Comparison of ENCODE assay signal across 10 mouse cellular contexts in genomic region chr8:72240403-72240763, GRCm38 (mm10). TPM values are rescaled to one million over a fixed set of nuclear protein-coding genes. Genes with fewer than 3 reads are reported as not detected.
DNase-seq lines count a peak whose midpoint lies in the region; ATAC-seq and TF ChIP-seq lines count a peak whose summit lies in the region.
"Had no signal": no experiment of that assay in that cellular context is flagged by ENCODE, and none has a peak within 500 bp of the region (broad histone marks: within the 10 kb centered on the region; RNA-seq: fewer than 3 reads in every experiment).

No protein-coding gene starts in this region.

- peak overlapping the region; percentile 86 for H3K9ac ChIP-seq in heart, embryonic 13.5 days
- H3K9ac ChIP-seq in ES-E14 (ENCODE audit: insufficient read depth, low read depth, low read length, poor library complexity, severe bottlenecking) = peak overlapping the region; percentile 64
- H3K9ac ChIP-seq in forebrain, postnatal 0 days = peak overlapping the region; percentile 63

- under 1% methylated on average over 24 of the region's 24 CpGs for WGBS in heart, embryonic 13.5 days
- under 1% methylated on average over 24 of the region's 24 CpGs for WGBS in forebrain, postnatal 0 days

- peaks cover 25% of the 10 kb centered on the region for H3K36me3 ChIP-seq in heart, embryonic 13.5 days
- no peaks in the 10 kb centered on the region for H3K36me3 ChIP-seq in ES-E14 (ENCODE audit: control insufficient read depth, insufficient read depth, low read length, poor library complexity, severe bottlenecking)
- no peaks in the 10 kb centered on the region for H3K36me3 ChIP-seq in forebrain, postnatal 0 days (ENCODE audit: insufficient read depth)
- peaks cover 29% of the 10 kb centered on the region for H3K36me3 ChIP-seq in megakaryocyte, embryonic 14.5 days (replicated peaks; ENCODE audit: low read length)

- H3K4me2 ChIP-seq in heart, embryonic 13.5 days = peak overlapping the region; percentile 85
- H3K4me2 ChIP-seq in forebrain, postnatal 0 days (ENCODE audit: low read depth) = peak overlapping the region; percentile 78

- no peak for TF ChIP-seq CTCF in forebrain, postnatal 0 days (IDR thresholded peaks at IDR 0.05; ENCODE audit: low read depth)

- DNase-seq in heart, postnatal 4 days = no peak
- DNase-seq in ES-E14 (ENCODE audit: low read depth, low spot score) = no peak
- no peak for DNase-seq in forebrain, postnatal 0 days
- DNase-seq in embryo, embryonic 10 days (ENCODE audit: low spot score) = no peak
- no peak for DNase-seq in adrenal gland, adult (ENCODE audit: inconsistent age in 2 of 2, low spot score in 1 of 2)
- DNase-seq in right cerebral cortex, postnatal 10 days (ENCODE audit: low spot score in 2 of 2) = no peak

- in situ Hi-C loops in ES-E14 (cut with MboI; ENCODE audit: low sequenced_read_pairs in 2 of 2, unreplicated experiment in 2 of 2) = no loop called here

- no peaks in the 10 kb centered on the region for H3K9me3 ChIP-seq in heart, embryonic 13.5 days
- H3K9me3 ChIP-seq in ES-E14 (ENCODE audit: control insufficient read depth, insufficient read depth, low read depth, low read length) = no peaks in the 10 kb centered on the region
- no peaks in the 10 kb centered on the region for H3K9me3 ChIP-seq in forebrain, postnatal 0 days (ENCODE audit: low read length)
- H3K9me3 ChIP-seq in megakaryocyte, embryonic 14.5 days = no peaks in the 10 kb centered on the region

- peak; percentile 9; the same call in 1 of the 2 replicates for ATAC-seq in heart, embryonic 13.5 days (ENCODE audit: extremely low read depth, insufficient number of reproducible peaks, low FRiP score, low TSS enrichment)
- no peak for ATAC-seq in forebrain, postnatal 0 days

- H3K27ac ChIP-seq in heart, embryonic 13.5 days (replicated peaks) = peak overlapping the region; percentile 87
- H3K27ac ChIP-seq in ES-E14 (ENCODE audit: insufficient read depth, low read depth, low read length, poor library complexity, severe bottlenecking) = peak overlapping the region; percentile 34; the same call in 1 of the 2 replicates
- peak overlapping the region; percentile 87 for H3K27ac ChIP-seq in forebrain, postnatal 0 days (ENCODE audit: low read depth, low read length)

- H3K4me3 ChIP-seq in heart, embryonic 13.5 days = peak overlapping the region; percentile 82
- H3K4me3 ChIP-seq in ES-E14 (ENCODE audit: insufficient read depth in 1 of 2, low read depth in 1 of 2, low read length in 2 of 2, poor library complexity in 1 of 2, severe bottlenecking in 1 of 2) = peak overlapping the region; percentile 75 to 80
- H3K4me3 ChIP-seq in forebrain, postnatal 0 days (ENCODE audit: low read depth, low read length) = peak overlapping the region; percentile 63
- peak overlapping the region; percentile 96 for H3K4me3 ChIP-seq in megakaryocyte, embryonic 14.5 days (replicated peaks)

- no peaks in the 10 kb centered on the region for H3K27me3 ChIP-seq in heart, embryonic 13.5 days (replicated peaks)
- H3K27me3 ChIP-seq in forebrain, postnatal 0 days (ENCODE audit: insufficient read depth, low read length) = no peaks in the 10 kb centered on the region
- no peaks in the 10 kb centered on the region for H3K27me3 ChIP-seq in megakaryocyte, embryonic 14.5 days (replicated peaks)

- H3K4me1 ChIP-seq in heart, embryonic 13.5 days = peaks cover 19% of the 10 kb centered on the region
- H3K4me1 ChIP-seq in ES-E14 (ENCODE audit: control insufficient read depth in 2 of 2, insufficient read depth in 2 of 2, low read length in 2 of 2, poor library complexity in 1 of 2) = no peaks in the 10 kb centered on the region
- peaks cover 11% of the 10 kb centered on the region; the same call in 1 of the 2 replicates for H3K4me1 ChIP-seq in forebrain, postnatal 0 days (ENCODE audit: insufficient read depth)
- H3K4me1 ChIP-seq in megakaryocyte, embryonic 14.5 days = peaks cover 54% of the 10 kb centered on the region

TF ChIP-seq in ES-E14, 5 proteins besides CTCF, POLR2A, EP300 and RAD21:
- no peak for TF ChIP-seq MAFK (IDR thresholded peaks at IDR 0.05; ENCODE audit: insufficient read depth, low read depth, low read length)

RNA-seq across cellular contexts. Expression of gene Ap1m1, which starts 0.6 kb away (rescaled TPM):
- polyA plus RNA-seq in heart, embryonic 13.5 days (2015; fragmentation: Nextera tagmentation; extraction: Ambion mirVana) = 107 and 116 TPM in 2 replicates
- total RNA-seq in heart, postnatal 4 days (2021) = 10 to 100 TPM; 66.5 to 71.7 TPM
- total RNA-seq in ES-E14 (2012; rRNA removed) = 15.9 and 21.2 TPM in 2 replicates
- total RNA-seq in forebrain, postnatal 0 days (2014; rRNA removed) = 74.8 and 76.2 TPM in 2 replicates
- polyA plus RNA-seq in forebrain, postnatal 0 days (2015; fragmentation: Nextera tagmentation; extraction: Ambion mirVana) = 225 and 243 TPM in 2 replicates
- 188 and 196 TPM in 2 replicates for polyA plus RNA-seq in megakaryocyte, embryonic 14.5 days (2012; ENCODE audit: insufficient read depth, low replicate concordance)

RNA-seq across cellular contexts. Expression of gene Fam32a, which starts 20.9 kb away (rescaled TPM):
- 41.6 and 43.9 TPM in 2 replicates for polyA plus RNA-seq in heart, embryonic 13.5 days (2015; fragmentation: Nextera tagmentation; extraction: Ambion mirVana)
- total RNA-seq in heart, postnatal 4 days (2021) = 10 to 100 TPM; 25.4 to 26.5 TPM
- 28.2 and 41.6 TPM in 2 replicates for total RNA-seq in ES-E14 (2012; rRNA removed)
- 132 and 147 TPM in 2 replicates for total RNA-seq in forebrain, postnatal 0 days (2014; rRNA removed)
- polyA plus RNA-seq in forebrain, postnatal 0 days (2015; fragmentation: Nextera tagmentation; extraction: Ambion mirVana) = 107 and 108 TPM in 2 replicates
- polyA plus RNA-seq in megakaryocyte, embryonic 14.5 days (2012; ENCODE audit: insufficient read depth, low replicate concordance) = 9.5 and 80.5 TPM in 2 replicates

RNA-seq across cellular contexts. Expression of gene Gm11034, which starts 26.9 kb away (rescaled TPM):
- not detected in 2 replicates for polyA plus RNA-seq in heart, embryonic 13.5 days (2015; fragmentation: Nextera tagmentation; extraction: Ambion mirVana)
- not detected for total RNA-seq in heart, postnatal 4 days (2021)
- not detected in 2 replicates for total RNA-seq in ES-E14 (2012; rRNA removed)
- not detected in 2 replicates for total RNA-seq in forebrain, postnatal 0 days (2014; rRNA removed)
- not detected in 2 replicates for polyA plus RNA-seq in forebrain, postnatal 0 days (2015; fragmentation: Nextera tagmentation; extraction: Ambion mirVana)
- not detected in 2 replicates for polyA plus RNA-seq in megakaryocyte, embryonic 14.5 days (2012; ENCODE audit: insufficient read depth, low replicate concordance)
- total RNA-seq: gastrocnemius, postnatal 10 days had no signal
- polyA plus RNA-seq: thymus, postnatal 0 days had no signal

RNA-seq across cellular contexts. Expression of gene Cib3, which starts 27.7 kb away (rescaled TPM):
- not detected in 2 replicates for polyA plus RNA-seq in heart, embryonic 13.5 days (2015; fragmentation: Nextera tagmentation; extraction: Ambion mirVana)
- total RNA-seq in heart, postnatal 4 days (2021) = not detected
- total RNA-seq in ES-E14 (2012; rRNA removed) = 0.31 and 0.37 TPM in 2 replicates
- 0.10 TPM in 1 of 2 replicates, not detected in the other for total RNA-seq in forebrain, postnatal 0 days (2014; rRNA removed)
- polyA plus RNA-seq in forebrain, postnatal 0 days (2015; fragmentation: Nextera tagmentation; extraction: Ambion mirVana) = not detected in 2 replicates
- polyA plus RNA-seq in megakaryocyte, embryonic 14.5 days (2012; ENCODE audit: insufficient read depth, low replicate concordance) = not detected in 2 replicates
- total RNA-seq: gastrocnemius, postnatal 10 days had no signal

RNA-seq across cellular contexts. Expression of gene Hsh2d, which starts 50.9 kb away (rescaled TPM):
- 0.08 and 0.17 TPM in 2 replicates for polyA plus RNA-seq in heart, embryonic 13.5 days (2015; fragmentation: Nextera tagmentation; extraction: Ambion mirVana)
- total RNA-seq in heart, postnatal 4 days (2021) = under 1 TPM in 1 of 2 experiments, not detected in 1; 0.14 TPM
- 0.42 and 0.45 TPM in 2 replicates for total RNA-seq in ES-E14 (2012; rRNA removed)
- total RNA-seq in forebrain, postnatal 0 days (2014; rRNA removed) = not detected in 2 replicates
- polyA plus RNA-seq in forebrain, postnatal 0 days (2015; fragmentation: Nextera tagmentation; extraction: Ambion mirVana) = not detected in 2 replicates
- 2.3 and 4.8 TPM in 2 replicates for polyA plus RNA-seq in megakaryocyte, embryonic 14.5 days (2012; ENCODE audit: insufficient read depth, low replicate concordance)
- total RNA-seq: gastrocnemius, postnatal 10 days had no signal

Comparison
In these comparisons a context has a peak if more than half of its experiments do, and no peak if none do; other contexts are left out.
1. H3K27ac ChIP-seq: peak in every context shown above with its lines; median percentile 87 in heart, embryonic 13.5 days; 87 in forebrain, postnatal 0 days; 34 in ES-E14.